Comparison of ENCODE assay signal across 20 mouse cellular contexts in genomic region chr13:78177381-78177950, GRCm38 (mm10). TPM values are rescaled to one million over a fixed set of nuclear protein-coding genes. Genes with fewer than 3 reads are reported as not detected.
DNase-seq lines count a peak whose midpoint lies in the region; ATAC-seq and TF ChIP-seq lines count a peak whose summit lies in the region.
"Had no signal": no experiment of that assay in that cellular context is flagged by ENCODE, and none has a peak within 500 bp of the region (broad histone marks: within the 10 kb centered on the region; RNA-seq: fewer than 3 reads in every experiment).

No protein-coding gene starts in this region.

- H3K9me3 ChIP-seq in forebrain, embryonic 16.5 days (ENCODE audit: control insufficient read depth, low read length) = no peaks in the 10 kb centered on the region
- H3K9me3 ChIP-seq in midbrain, embryonic 11.5 days (ENCODE audit: control insufficient read depth, low read length) = no peaks in the 10 kb centered on the region
- no peaks in the 10 kb centered on the region for H3K9me3 ChIP-seq in intestine, postnatal 0 days (ENCODE audit: control insufficient read depth)

- H3K4me3 ChIP-seq in forebrain, embryonic 16.5 days (replicated peaks; ENCODE audit: low read length) = no peak overlapping the region; the same call in 1 of the 2 replicates
- H3K4me3 ChIP-seq in midbrain, embryonic 11.5 days (ENCODE audit: low read depth, low read length) = peak overlapping the region; percentile 47
- H3K4me3 ChIP-seq in intestine, postnatal 0 days (ENCODE audit: low read depth, low read length) = no peak overlapping the region

- TF ChIP-seq POLR2A in brain, embryonic 14.5 days (IDR thresholded peaks at IDR 0.05; ENCODE audit: borderline replicate concordance, extremely low read depth, insufficient read depth, insufficient read length, poor library complexity, severe bottlenecking) = no peak

- TF ChIP-seq CTCF in brain, embryonic 14.5 days (IDR thresholded peaks at IDR 0.05; ENCODE audit: borderline replicate concordance, extremely low read depth, insufficient read depth, insufficient read length) = no peak
- no peak for TF ChIP-seq CTCF in intestine, postnatal 0 days (IDR thresholded peaks at IDR 0.05; ENCODE audit: low read depth)

- no peak for ATAC-seq in forebrain, embryonic 16.5 days
- no peak for ATAC-seq in midbrain, embryonic 11.5 days (ENCODE audit: low FRiP score)
- no peak for ATAC-seq in intestine, postnatal 0 days

- no peaks in the 10 kb centered on the region for H3K36me3 ChIP-seq in forebrain, embryonic 16.5 days (ENCODE audit: control insufficient read depth, insufficient read depth)
- H3K36me3 ChIP-seq in midbrain, embryonic 11.5 days (ENCODE audit: control insufficient read depth, insufficient read depth, low read length) = no peaks in the 10 kb centered on the region
- H3K36me3 ChIP-seq in intestine, postnatal 0 days (ENCODE audit: control insufficient read depth, insufficient read depth) = no peaks in the 10 kb centered on the region

- H3K9ac ChIP-seq in forebrain, embryonic 16.5 days (replicated peaks; ENCODE audit: low read depth, low read length) = no peak overlapping the region
- peak overlapping the region; percentile 79 for H3K9ac ChIP-seq in midbrain, embryonic 11.5 days (ENCODE audit: low read length)
- H3K9ac ChIP-seq in intestine, postnatal 0 days (ENCODE audit: low read depth, low read length) = no peak overlapping the region
- H3K9ac ChIP-seq: lung, embryonic 14.5 days had no signal

- peak overlapping the region; percentile 69 for H3K27ac ChIP-seq in forebrain, embryonic 16.5 days (ENCODE audit: low read length)
- peak overlapping the region; percentile 94 for H3K27ac ChIP-seq in midbrain, embryonic 11.5 days (ENCODE audit: low read depth, low read length)
- no peak overlapping the region for H3K27ac ChIP-seq in intestine, postnatal 0 days (ENCODE audit: low read depth, low read length)

- peaks cover 33% of the 10 kb centered on the region for H3K27me3 ChIP-seq in forebrain, embryonic 16.5 days (replicated peaks; ENCODE audit: control insufficient read depth, insufficient read depth, low read length)
- peaks cover 40% of the 10 kb centered on the region for H3K27me3 ChIP-seq in midbrain, embryonic 11.5 days (ENCODE audit: control insufficient read depth, insufficient read depth, low read length)
- peaks cover 90% of the 10 kb centered on the region for H3K27me3 ChIP-seq in intestine, postnatal 0 days (replicated peaks; ENCODE audit: control insufficient read depth, insufficient read depth, low read length)
- H3K27me3 ChIP-seq: CH12.LX had no signal

- peak overlapping the region; percentile 30 for H3K4me2 ChIP-seq in forebrain, embryonic 16.5 days (ENCODE audit: low read length)
- peak overlapping the region; percentile 64 for H3K4me2 ChIP-seq in midbrain, embryonic 11.5 days
- H3K4me2 ChIP-seq in intestine, postnatal 0 days (replicated peaks; ENCODE audit: low read depth) = no peak overlapping the region
- H3K4me2 ChIP-seq: liver, embryonic 11.5 days; lung, embryonic 14.5 days had no signal

- peaks cover 17% of the 10 kb centered on the region for H3K4me1 ChIP-seq in forebrain, embryonic 16.5 days (replicated peaks; ENCODE audit: control insufficient read depth, insufficient read depth, low read length)
- H3K4me1 ChIP-seq in midbrain, embryonic 11.5 days (ENCODE audit: control insufficient read depth, insufficient read depth, low read length) = peaks cover 11% of the 10 kb centered on the region
- no peaks in the 10 kb centered on the region for H3K4me1 ChIP-seq in intestine, postnatal 0 days (replicated peaks; ENCODE audit: control insufficient read depth, insufficient read depth, low read length)

- DNase-seq in embryo, embryonic 11 days = peak; percentile 47
- no peak for DNase-seq in embryo, embryonic 9.5 days (ENCODE audit: extremely low spot score)
- DNase-seq in brain, embryonic 14.5 days (ENCODE audit: low read depth) = peak; percentile 58
- DNase-seq in midbrain, embryonic 11.5 days (ENCODE audit: low spot score, missing footprints) = peak; percentile 91
- no peak for DNase-seq in heart, adult 11 months
- no peak for DNase-seq in adrenal gland, adult (ENCODE audit: inconsistent age in 2 of 2, low spot score in 1 of 2)
- DNase-seq: adrenal gland, postnatal 25 days; cerebellum, adult 2 months; gastrocnemius, postnatal 14 days; kidney, adult 8-10 months; layer of hippocampus, postnatal 36 days; left cerebral cortex, postnatal 4 days; lung, embryonic 14.5 days; lung, postnatal 4 days; right cerebral cortex, postnatal 4 days; thymus, postnatal 4 days had no signal

- 26% methylated on average over 5 of the region's 5 CpGs for WGBS in forebrain, embryonic 16.5 days
- WGBS in midbrain, embryonic 11.5 days = 9% methylated on average over 5 of the region's 5 CpGs
- WGBS in intestine, postnatal 0 days = 8% methylated on average over 5 of the region's 5 CpGs

RNA-seq across cellular contexts. Expression of gene Nr2f1, which starts 22.1 kb away (rescaled TPM):
- 465 and 624 TPM in 2 replicates for polyA plus RNA-seq in brain, embryonic 14.5 days (2012; rRNA removed)
- polyA plus RNA-seq in forebrain, embryonic 16.5 days (2015; fragmentation: Nextera tagmentation; extraction: Ambion mirVana) = 70.2 and 71.1 TPM in 2 replicates
- 69.9 and 82.3 TPM in 2 replicates for polyA plus RNA-seq in midbrain, embryonic 11.5 days (2014; fragmentation: Nextera tagmentation; extraction: Ambion mirVana)
- 0.82 and 1.0 TPM in 2 replicates for polyA plus RNA-seq in intestine, postnatal 0 days (2015; fragmentation: Nextera tagmentation; extraction: Ambion mirVana)

Comparison
In these comparisons a context has a peak if more than half of its experiments do, and no peak if none do; other contexts are left out.
1. DNase-seq: peak in embryo, embryonic 11 days (single experiment), brain, embryonic 14.5 days (single experiment) and midbrain, embryonic 11.5 days (single experiment); none in embryo, embryonic 9.5 days (single experiment), heart, adult 11 months (single experiment) and adrenal gland, adult (0 of 2).
2. RNA of gene Nr2f1, which starts 22.1 kb away (polyA plus RNA-seq): 465 to 624 TPM in brain, embryonic 14.5 days, 69.9 to 82.3 TPM in midbrain, embryonic 11.5 days and 70.2 to 71.1 TPM in forebrain, embryonic 16.5 days; 0.82 to 1.0 TPM in intestine, postnatal 0 days; every median in the first group is over 10 times any median in the second.